Mouse (Mus musculus) macrophage (primary cell): ENCODE measurements around the gene Cast. TPM values are rescaled to one million over a fixed set of nuclear protein-coding genes. Genes with fewer than 3 reads are reported as not detected.

Source experiments
- H3K27ac ChIP-seq: fragments of 350-480 bp; formaldehyde crosslinking; 2 replicates; pipeline ENCODE4 v1.9.0; 2021
- H3K36me3 ChIP-seq: fragments of 350-480 bp; formaldehyde crosslinking; 2 replicates; pipeline ENCODE4 v1.9.0; 2021; ENCODE audit errors: inconsistent target
- H3K4me3 ChIP-seq: fragments of 350-480 bp; formaldehyde crosslinking; 2 replicates; pipeline ENCODE4 v1.9.0; 2021; ENCODE audit errors: inconsistent target
- H3K79me2 ChIP-seq: fragments of 350-480 bp; formaldehyde crosslinking; 2 replicates; pipeline ENCODE4 v1.9.0; 2021; ENCODE audit errors: inconsistent target
- WGBS: methylation state at CpG from one replicate; pipeline ENCODE4 v1.1.7; 2026; ENCODE audit warnings: inconsistent platforms; ENCODE audit not compliant: missing documents; 5-methylcytosine and 5-hydroxymethylcytosine counted together
- polyA plus RNA-seq: library from polyadenylated mRNA; stranded (reverse); fragments of 250-400 nt; gene quantifications from 3 replicates; pipeline ENCODE4 v1.2.4, GENCODE M21; 2018; ENCODE audit warnings: inconsistent platforms

Cast gene
- polyA plus RNA-seq, 1 experiment from 2014 or later = 93.3 TPM

DNA sequence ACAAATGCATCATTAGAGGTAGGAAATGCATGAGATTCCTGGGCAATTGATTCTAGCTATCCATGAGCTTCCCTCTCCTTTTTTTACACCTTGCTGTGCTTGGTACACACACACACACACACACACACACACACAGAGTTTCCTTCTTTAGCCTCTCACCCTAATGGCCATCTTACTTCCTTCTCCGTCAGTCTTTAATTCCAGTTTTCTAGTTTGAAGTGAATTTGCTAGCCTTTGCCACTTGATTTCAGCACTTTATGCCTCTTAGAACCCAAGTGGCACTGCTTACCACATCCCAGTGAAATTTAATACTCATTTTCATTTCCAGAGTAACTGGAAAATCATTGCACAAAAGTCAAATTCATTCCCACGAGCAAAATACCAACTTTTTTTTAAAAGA, 41.4 kb downstream of the Cast start:
- Histone ChIP-seq H3K4me3 (no peak overlapping the region), H3K79me2 (peaks cover 32% of the 10 kb centered on the region; the same call in 1 of the 2 replicates), H3K36me3 (no peaks in the 10 kb centered on the region), H3K27ac (no peak overlapping the region)
- 50% methylated on average over 2 of the region's 2 CpGs for WGBS

DNA sequence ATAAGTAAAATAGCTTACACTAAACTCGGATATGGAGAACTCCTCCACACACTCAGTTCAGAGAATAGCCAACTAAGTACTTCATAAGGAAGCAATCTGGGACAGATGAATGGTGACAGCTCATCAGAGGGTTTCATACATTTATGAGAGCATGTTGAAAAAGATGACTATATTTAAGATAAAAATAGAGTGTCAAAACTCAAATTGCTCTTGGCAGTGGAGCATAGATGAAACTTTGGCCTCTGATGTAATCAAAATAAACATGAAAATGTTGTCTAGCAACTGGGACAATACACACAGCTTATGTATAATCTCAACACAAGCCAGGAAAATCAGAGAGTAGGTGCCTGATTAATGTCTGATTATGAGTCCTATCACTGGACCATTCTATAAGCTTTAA, 45.9 kb downstream of the Cast start:
- no peaks in the 10 kb centered on the region; the same call in 1 of the 2 replicates for H3K36me3 ChIP-seq
- 100% methylated on average over 1 of the region's 1 CpGs for WGBS
- H3K4me3 ChIP-seq = no peak overlapping the region
- peaks cover 40% of the 10 kb centered on the region; the same call in 1 of the 2 replicates for H3K79me2 ChIP-seq
- H3K27ac ChIP-seq = no peak overlapping the region

DNA sequence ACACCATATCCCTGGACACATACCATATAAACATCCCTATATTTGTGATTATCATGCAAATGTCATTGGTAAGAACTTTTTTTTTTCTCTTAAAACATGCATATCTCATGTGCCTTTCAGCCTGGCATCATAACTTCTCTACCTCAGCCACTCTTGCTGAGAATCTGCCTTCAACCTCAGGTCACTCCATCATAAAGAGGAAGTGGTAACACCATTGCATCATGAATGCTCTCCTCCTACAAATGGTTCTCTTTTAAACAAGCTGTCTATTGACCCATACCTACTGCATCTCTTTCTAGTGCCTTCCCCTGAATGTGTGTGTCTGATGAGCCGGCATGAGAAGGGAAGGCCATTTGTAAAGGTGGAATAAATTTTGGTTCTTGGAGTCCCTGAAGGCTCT, 49.5 kb downstream of the Cast start:
- Histone ChIP-seq H3K79me2 (peaks cover 21% of the 10 kb centered on the region; the same call in 1 of the 2 replicates), H3K27ac (no peak overlapping the region), H3K36me3 (no peaks in the 10 kb centered on the region; the same call in 1 of the 2 replicates), H3K4me3 (no peak overlapping the region)
- 80% methylated on average over 1 of the region's 1 CpGs for WGBS

DNA sequence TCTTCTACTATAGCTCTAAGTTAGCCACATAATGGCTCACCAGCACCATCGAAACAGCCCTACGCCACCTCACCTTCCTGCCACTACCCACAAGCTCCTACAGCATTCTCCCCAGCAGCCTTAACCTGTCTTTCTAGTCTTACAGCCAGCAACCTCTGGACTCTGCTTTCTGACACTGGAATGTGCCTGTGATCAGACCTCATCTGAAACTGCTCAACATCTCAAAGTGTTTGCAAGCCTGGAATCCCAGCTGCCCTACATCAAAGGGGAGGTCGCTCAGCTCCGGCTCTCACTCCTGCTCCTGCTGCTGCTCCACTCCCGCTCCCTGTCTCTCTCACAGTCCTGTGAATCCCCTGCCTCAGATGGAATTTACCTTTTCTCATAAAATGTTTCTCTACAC, 65.4 kb downstream of the Cast start:
- Histone ChIP-seq H3K36me3 (peaks cover 43% of the 10 kb centered on the region), H3K4me3 (no peak overlapping the region), H3K27ac (no peak overlapping the region), H3K79me2 (no peaks in the 10 kb centered on the region)
- 93% methylated on average over 5 of the region's 5 CpGs for WGBS

DNA sequence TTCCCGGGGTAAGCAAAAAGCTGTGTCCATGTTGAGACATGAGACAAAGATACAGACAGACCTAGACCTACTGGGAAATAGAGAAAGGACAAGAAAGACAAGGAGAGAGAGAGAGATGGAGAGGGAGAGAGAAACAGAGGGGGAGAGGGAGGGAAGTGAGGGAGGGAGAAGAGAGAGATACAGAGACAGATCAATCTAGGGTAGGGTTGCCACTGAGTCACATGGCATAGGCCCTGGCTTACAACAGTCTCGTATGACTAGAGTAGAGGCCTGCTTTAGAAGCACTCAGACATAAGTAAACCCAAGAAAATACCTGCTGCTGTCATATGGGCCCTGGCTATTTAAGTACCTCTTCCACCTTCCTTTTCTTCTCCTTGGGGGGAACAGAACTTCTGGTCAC, 72.2 kb downstream of the Cast start:
- Histone ChIP-seq H3K36me3 (peaks cover 80% of the 10 kb centered on the region), H3K27ac (no peak overlapping the region), H3K4me3 (no peak overlapping the region)

DNA sequence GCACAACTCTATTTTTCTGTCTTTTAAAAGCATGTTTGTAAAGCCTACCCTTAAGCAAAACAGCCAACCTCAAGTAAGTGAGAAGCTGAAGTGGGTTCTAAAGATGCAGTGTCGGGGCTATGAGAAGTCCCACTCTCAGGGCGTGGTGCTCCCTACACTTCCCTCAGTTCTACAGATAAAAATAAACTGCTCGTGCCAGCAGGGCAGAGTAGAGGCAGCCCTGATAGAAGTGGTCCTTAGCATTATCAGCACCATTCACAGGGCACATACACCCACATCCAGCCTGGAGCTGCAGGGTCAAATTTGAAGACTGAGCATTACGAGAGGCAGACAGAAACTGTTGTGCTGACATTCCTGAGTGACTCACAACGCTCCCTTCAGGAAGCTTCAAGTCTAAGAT, 72.8 kb downstream of the Cast start:
- Histone ChIP-seq H3K27ac (no peak overlapping the region), H3K79me2 (no peaks in the 10 kb centered on the region), H3K36me3 (peaks cover 82% of the 10 kb centered on the region), H3K4me3 (no peak overlapping the region)
- WGBS = 98% methylated on average over 5 of the region's 5 CpGs

More for the DNA sequence above, 72.2 kb downstream of the Cast start:
- H3K79me2 ChIP-seq = no peaks in the 10 kb centered on the region
- 92% methylated on average over 2 of the region's 2 CpGs for WGBS

DNA sequence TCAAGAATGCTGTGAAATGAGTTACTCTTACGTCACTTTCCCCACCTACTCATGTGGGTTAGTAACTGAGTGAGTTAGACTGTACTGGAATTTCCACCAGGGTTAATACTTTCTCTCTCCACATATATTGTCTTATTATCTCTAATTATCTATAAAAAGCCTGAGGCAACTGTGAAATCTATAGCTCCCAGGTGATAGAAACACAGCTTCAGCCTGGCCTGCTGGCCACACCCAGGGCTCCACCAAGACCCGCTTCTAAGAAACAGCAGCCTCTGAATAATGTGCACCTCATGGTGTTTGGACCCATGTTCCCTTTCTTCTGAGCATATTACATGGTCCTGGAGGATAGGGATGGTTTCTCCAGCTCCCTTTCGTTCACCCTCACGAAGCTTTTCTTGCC, 74.9 kb downstream of the Cast start:
- no peak overlapping the region for H3K27ac ChIP-seq
- H3K36me3 ChIP-seq = peaks cover 79% of the 10 kb centered on the region
- H3K4me3 ChIP-seq = no peak overlapping the region
- no peaks in the 10 kb centered on the region for H3K79me2 ChIP-seq
- 100% methylated on average over 4 of the region's 4 CpGs for WGBS

DNA sequence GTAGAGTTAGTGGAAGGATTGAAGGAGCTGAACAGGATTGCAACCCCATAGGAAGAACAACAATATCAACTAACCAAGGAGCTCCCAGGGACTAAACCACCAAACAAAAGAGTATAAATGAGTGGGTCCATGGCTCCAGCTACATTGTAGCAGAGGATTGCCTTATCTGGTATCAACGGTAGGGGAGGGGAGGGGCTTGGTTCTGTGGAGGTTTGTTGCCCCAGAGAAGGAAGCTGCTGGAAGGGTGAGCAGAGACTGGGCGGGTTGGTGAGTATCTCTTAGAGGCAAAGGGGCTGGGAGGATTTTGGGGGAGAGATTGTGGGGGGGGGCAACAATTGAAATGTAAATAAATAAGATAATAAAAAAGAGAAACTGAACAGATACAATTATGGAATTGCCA, 89.6 kb downstream of the Cast start:
- Histone ChIP-seq H3K36me3 (peaks cover 32% of the 10 kb centered on the region), H3K79me2 (no peaks in the 10 kb centered on the region), H3K27ac (no peak overlapping the region), H3K4me3 (no peak overlapping the region)
- WGBS = 100% methylated on average over 2 of the region's 2 CpGs

DNA sequence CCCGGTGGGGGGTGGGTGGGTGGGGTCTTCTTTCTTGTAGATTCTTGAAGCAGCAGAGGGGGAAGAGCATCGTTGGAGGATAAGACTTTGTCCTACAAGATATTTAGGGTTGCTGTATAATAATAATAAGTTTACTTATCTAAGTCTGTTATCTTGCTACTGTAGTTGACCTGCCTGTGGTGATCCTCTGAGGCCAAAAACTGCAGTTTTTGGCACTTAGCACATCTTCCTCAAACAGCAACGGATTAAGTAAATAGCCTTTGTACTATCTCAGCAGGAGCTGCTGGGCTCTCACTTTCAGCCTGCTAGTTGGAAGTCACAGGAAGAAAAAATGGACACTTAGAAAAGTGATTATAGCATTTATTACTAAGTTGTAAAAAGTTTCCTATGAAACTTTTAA, 112.4 kb downstream of the Cast start:
- no peak overlapping the region for H3K27ac ChIP-seq
- H3K79me2 ChIP-seq = no peaks in the 10 kb centered on the region
- H3K36me3 ChIP-seq = peaks cover 16% of the 10 kb centered on the region
- H3K4me3 ChIP-seq = no peak overlapping the region
- 85% methylated on average over 3 of the region's 3 CpGs for WGBS

DNA sequence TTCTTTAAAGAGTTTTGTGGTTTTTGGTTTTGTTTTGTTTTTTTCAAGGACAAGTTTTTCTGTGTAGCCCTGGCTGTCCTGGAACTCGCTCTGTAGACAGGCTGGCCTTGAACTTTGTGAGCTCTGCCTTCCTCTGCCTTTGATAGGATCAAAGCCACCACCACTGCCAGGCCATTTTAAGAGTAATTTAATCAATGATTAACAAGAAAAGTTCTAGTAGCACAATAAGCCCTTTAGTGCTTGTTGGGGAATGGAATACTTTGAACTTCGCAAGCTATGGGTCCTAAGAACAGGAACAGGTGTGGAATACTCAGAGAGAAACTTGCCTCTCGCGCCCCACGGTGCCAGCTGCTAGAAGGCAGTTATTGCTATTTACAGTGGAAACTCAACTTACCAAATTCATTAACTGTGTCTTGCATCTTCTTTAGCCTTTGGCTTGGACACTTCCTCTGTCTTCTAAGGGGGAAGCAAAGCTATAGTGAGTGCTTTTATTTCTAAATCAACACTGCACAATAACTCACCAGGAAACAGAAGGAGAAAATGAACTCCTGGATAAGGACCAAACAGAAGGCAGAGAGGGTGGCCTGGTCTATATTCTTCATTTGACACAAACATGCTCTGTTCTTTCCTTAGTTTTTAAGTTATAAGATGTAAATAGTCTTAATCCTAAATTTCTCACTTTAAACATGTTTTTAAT, 113.0 kb downstream of the Cast start:
- no peaks in the 10 kb centered on the region for H3K79me2 ChIP-seq
- 98% methylated on average over 5 of the region's 5 CpGs for WGBS
- peaks cover 16% of the 10 kb centered on the region for H3K36me3 ChIP-seq
- no peak overlapping the region for H3K4me3 ChIP-seq
- H3K27ac ChIP-seq = no peak overlapping the region

Other genes with a start within 250 kb of the Cast start
- 46.7 to 65.9 TPM (median 51.4 TPM) in 3 replicates for gene Erap1, start 169.2 kb downstream of the Cast start, polyA plus RNA-seq